ENCODE assay signal across 10 mouse cellular contexts in genomic region chr6:64683974-64684373, GRCm38 (mm10). TPM values are rescaled to one million over a fixed set of nuclear protein-coding genes. Genes with fewer than 3 reads are reported as not detected.
DNase-seq lines count a peak whose midpoint lies in the region; ATAC-seq lines count a peak whose summit lies in the region.
"Had no signal": no experiment of that assay in that cellular context is flagged by ENCODE, and none has a peak within 500 bp of the region (broad histone marks: within the 10 kb centered on the region; RNA-seq: fewer than 3 reads in every experiment).

No protein-coding gene starts in this region.

- ATAC-seq in liver, embryonic 12.5 days = no peak
- ATAC-seq in forebrain, embryonic 12.5 days (ENCODE audit: low FRiP score) = peak; percentile 54
- peak; percentile 79 for ATAC-seq in megakaryocyte progenitor cell, adult 5-6 weeks (replicated peaks; ENCODE audit: poor library complexity)

- 21% methylated on average over 9 of the region's 9 CpGs for WGBS in liver, embryonic 12.5 days (ENCODE audit: insufficient replicate concordance)
- WGBS in forebrain, embryonic 12.5 days = 34% methylated on average over 9 of the region's 9 CpGs
- 44% methylated on average over 9 of the region's 9 CpGs for WGBS in large intestine, adult 2 months

- peak; percentile 19 for DNase-seq in liver
- peak; percentile 34 for DNase-seq in adrenal gland, postnatal 25 days
- peak; percentile 18 for DNase-seq in large intestine, adult 2 months (ENCODE audit: low read depth, low spot score)
- DNase-seq in testis, postnatal 10 days (ENCODE audit: low spot score) = peak; percentile 61
- no peak for DNase-seq in T-cell, adult 2 months (ENCODE audit: low spot score)

- no peak overlapping the region for H3K27ac ChIP-seq in liver, embryonic 12.5 days
- no peak overlapping the region for H3K27ac ChIP-seq in forebrain, embryonic 12.5 days
- H3K27ac ChIP-seq: embryonic facial prominence, embryonic 12.5 days; liver, embryonic 15.5 days had no signal

- H3K9me3 ChIP-seq in liver, embryonic 12.5 days (replicated peaks) = no peaks in the 10 kb centered on the region
- no peaks in the 10 kb centered on the region for H3K9me3 ChIP-seq in forebrain, embryonic 12.5 days
- H3K9me3 ChIP-seq: embryonic facial prominence, embryonic 12.5 days; liver, embryonic 15.5 days had no signal

- no peak overlapping the region for H3K4me3 ChIP-seq in liver, embryonic 12.5 days
- H3K4me3 ChIP-seq in forebrain, embryonic 12.5 days (replicated peaks) = no peak overlapping the region
- H3K4me3 ChIP-seq: embryonic facial prominence, embryonic 12.5 days; liver, embryonic 15.5 days had no signal

- H3K9ac ChIP-seq in liver, embryonic 12.5 days = no peak overlapping the region
- no peak overlapping the region for H3K9ac ChIP-seq in forebrain, embryonic 12.5 days
- H3K9ac ChIP-seq: embryonic facial prominence, embryonic 12.5 days; liver, embryonic 15.5 days had no signal

- H3K36me3 ChIP-seq in liver, embryonic 12.5 days = no peaks in the 10 kb centered on the region
- H3K36me3 ChIP-seq in forebrain, embryonic 12.5 days (replicated peaks) = no peaks in the 10 kb centered on the region
- H3K36me3 ChIP-seq: embryonic facial prominence, embryonic 12.5 days; liver, embryonic 15.5 days had no signal

- no peaks in the 10 kb centered on the region for H3K4me1 ChIP-seq in liver, embryonic 12.5 days
- peaks cover 10% of the 10 kb centered on the region for H3K4me1 ChIP-seq in forebrain, embryonic 12.5 days
- H3K4me1 ChIP-seq: embryonic facial prominence, embryonic 12.5 days; liver, embryonic 15.5 days had no signal

- peaks cover 11% of the 10 kb centered on the region for H3K27me3 ChIP-seq in liver, embryonic 12.5 days (replicated peaks)
- H3K27me3 ChIP-seq in forebrain, embryonic 12.5 days = 0 out of 2 replicates have a peak, but pooled peaks cover 11% of the 10 kb centered on the region

- no peak overlapping the region for H3K4me2 ChIP-seq in liver, embryonic 12.5 days
- no peak overlapping the region for H3K4me2 ChIP-seq in forebrain, embryonic 12.5 days
- H3K4me2 ChIP-seq: embryonic facial prominence, embryonic 12.5 days; liver, embryonic 15.5 days had no signal

RNA-seq across cellular contexts. Expression of gene Atoh1, which starts 45.0 kb away (rescaled TPM):
- not detected in 2 replicates for polyA plus RNA-seq in liver, embryonic 12.5 days (2016; fragmentation: Nextera tagmentation; extraction: Ambion mirVana)
- not detected in 2 replicates for total RNA-seq in adrenal gland, postnatal 25 days (2021)
- 0.09 TPM in 1 of 2 replicates, not detected in the other for polyA plus RNA-seq in forebrain, embryonic 12.5 days (2016; fragmentation: Nextera tagmentation; extraction: Ambion mirVana)
- polyA plus RNA-seq in large intestine, adult 2 months (2012; rRNA removed) = 22.7 and 24.8 TPM in 2 replicates
- total RNA-seq in megakaryocyte progenitor cell, adult 5-6 weeks (2015) = not detected in 2 replicates
- total RNA-seq in megakaryocyte progenitor cell, adult 5-6 weeks (2017) = not detected in 2 replicates
- polyA plus RNA-seq: liver, embryonic 15.5 days had no signal

Comparison
In these comparisons a context has a peak if more than half of its experiments do, and no peak if none do; other contexts are left out.
1. RNA of gene Atoh1, which starts 45.0 kb away (polyA plus RNA-seq): 22.7 to 24.8 TPM in large intestine, adult 2 months; not detected in liver, embryonic 12.5 days and 0.09 TPM in forebrain, embryonic 12.5 days; every median in the first group is over 10 times any median in the second.